In the genomic region with DNA sequence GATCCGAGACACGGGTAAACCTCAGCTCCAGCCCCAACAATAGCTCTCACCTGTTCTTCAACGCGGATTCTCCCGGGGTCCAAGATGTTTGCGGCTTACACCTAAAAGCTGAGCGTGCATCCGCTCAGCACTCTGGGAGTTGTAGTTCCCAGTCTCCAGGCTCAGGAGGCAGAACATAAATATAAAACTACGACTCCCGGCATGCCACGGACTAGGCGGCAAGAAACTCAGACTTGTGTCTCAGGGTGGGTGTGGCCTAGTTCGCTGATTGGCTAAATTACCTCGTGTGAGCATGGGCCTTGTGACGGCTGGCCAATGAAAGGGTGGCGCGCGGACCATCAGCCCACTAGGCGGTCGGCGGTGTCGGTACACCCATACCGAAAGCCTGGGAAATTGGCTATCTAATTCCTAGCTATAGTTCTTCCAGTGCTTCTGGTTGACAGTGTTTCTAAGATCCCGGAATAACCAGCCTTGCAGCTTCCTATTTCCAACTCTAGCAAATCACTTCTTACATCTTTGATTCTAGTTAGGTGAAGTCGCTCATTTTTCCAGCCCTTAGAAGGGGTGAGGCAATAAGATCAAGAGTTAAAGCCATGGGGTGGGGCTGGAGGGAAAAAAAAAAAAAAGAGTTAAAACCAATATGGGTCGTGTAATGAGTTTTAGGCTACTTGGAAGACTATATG, we compare ENCODE assay signal across 8 mouse cellular contexts. TPM values are rescaled to one million over a fixed set of nuclear protein-coding genes. Genes with fewer than 3 reads are reported as not detected.
DNase-seq lines count a peak whose midpoint lies in the region; ATAC-seq and TF ChIP-seq lines count a peak whose summit lies in the region.

Gene Fdps, minus strand, starts transcription at position 148 of the 683 bp plus-strand sequence.

- peaks cover 40% of the 10 kb centered on the region for H3K36me3 ChIP-seq in E14TG2a.4 (ENCODE audit: insufficient read depth, low read length)
- peaks cover 26% of the 10 kb centered on the region for H3K36me3 ChIP-seq in forebrain, embryonic 12.5 days (replicated peaks)
- peaks cover 11% of the 10 kb centered on the region for H3K36me3 ChIP-seq in heart, postnatal 0 days (replicated peaks; ENCODE audit: control insufficient read depth, insufficient read depth, low read length)
- H3K36me3 ChIP-seq in liver, embryonic 16.5 days (ENCODE audit: control insufficient read depth, insufficient read depth) = peaks cover 8% of the 10 kb centered on the region
- peaks cover 33% of the 10 kb centered on the region for H3K36me3 ChIP-seq in neural tube, embryonic 13.5 days
- no peaks in the 10 kb centered on the region for H3K36me3 ChIP-seq in testis, adult 2 months (ENCODE audit: control insufficient read depth, insufficient read depth, low read length)

- peaks cover 38% of the 10 kb centered on the region for H3K4me1 ChIP-seq in E14TG2a.4 (replicated peaks; ENCODE audit: low read depth, low read length)
- peaks cover 36% of the 10 kb centered on the region for H3K4me1 ChIP-seq in forebrain, embryonic 12.5 days
- peaks cover 9% of the 10 kb centered on the region for H3K4me1 ChIP-seq in heart, postnatal 0 days (ENCODE audit: control insufficient read depth, insufficient read depth)
- peaks cover 36% of the 10 kb centered on the region for H3K4me1 ChIP-seq in liver, embryonic 16.5 days (ENCODE audit: control insufficient read depth, low read depth, low read length)
- peaks cover 31% of the 10 kb centered on the region for H3K4me1 ChIP-seq in neural tube, embryonic 13.5 days (replicated peaks)
- peaks cover 9% of the 10 kb centered on the region for H3K4me1 ChIP-seq in testis, adult 2 months (ENCODE audit: control insufficient read depth, insufficient read depth, low read length)

- peak; percentile 99 for DNase-seq in c-Kit-positive CD71-positive TER-119-positive erythroid progenitor cells, embryonic 14.5 days (ENCODE audit: low spot score)
- DNase-seq in heart, postnatal 0 days (ENCODE audit: low spot score) = peak; percentile 99
- DNase-seq in kidney, postnatal 4 days = peak; percentile 94 to 97

- TF ChIP-seq EP300 in heart, postnatal 0 days (IDR thresholded peaks at IDR 0.05; ENCODE audit: low read depth) = no peak

- peak; percentile 50; the same call in 1 of the 2 replicates for TF ChIP-seq POLR2A in testis, adult 2 months (IDR thresholded peaks at IDR 0.05; ENCODE audit: control insufficient read depth, low read depth, low read length)

- TF ChIP-seq CTCF in E14TG2a.4 (conservative IDR thresholded peaks at IDR 0.05; ENCODE audit: low read length) = no peak
- no peak for TF ChIP-seq CTCF in heart, postnatal 0 days (IDR thresholded peaks at IDR 0.05; ENCODE audit: low read depth)
- no peak for TF ChIP-seq CTCF in testis, adult 2 months (IDR thresholded peaks at IDR 0.05; ENCODE audit: control insufficient read depth, insufficient read depth, insufficient replicate concordance, low read depth, low read length)

- H3K27ac ChIP-seq in forebrain, embryonic 12.5 days = peak within 1 kb of the TSS; percentile 83
- no peak within 1 kb of the TSS for H3K27ac ChIP-seq in heart, postnatal 0 days (ENCODE audit: low read depth)
- peak within 1 kb of the TSS; percentile 83 for H3K27ac ChIP-seq in liver, embryonic 16.5 days (ENCODE audit: low read length)
- H3K27ac ChIP-seq in neural tube, embryonic 13.5 days (replicated peaks) = peak within 1 kb of the TSS; percentile 85
- peak within 1 kb of the TSS; percentile 61 for H3K27ac ChIP-seq in testis, adult 2 months (ENCODE audit: control insufficient read depth, insufficient read depth, low read depth, low read length)

- peak within 1 kb of the TSS; percentile 91 for H3K4me3 ChIP-seq in E14TG2a.4 (replicated peaks; ENCODE audit: low read length)
- H3K4me3 ChIP-seq in forebrain, embryonic 12.5 days (replicated peaks) = peak within 1 kb of the TSS; percentile 79
- peak within 1 kb of the TSS; percentile 74 for H3K4me3 ChIP-seq in heart, postnatal 0 days (ENCODE audit: low read depth, low read length)
- H3K4me3 ChIP-seq in liver, embryonic 16.5 days (ENCODE audit: low read depth, low read length) = peak within 1 kb of the TSS; percentile 75
- peak within 1 kb of the TSS; percentile 69 for H3K4me3 ChIP-seq in neural tube, embryonic 13.5 days
- peak within 1 kb of the TSS; percentile 86 for H3K4me3 ChIP-seq in testis, adult 2 months (ENCODE audit: control insufficient read depth, low read depth, low read length)

- peak within 1 kb of the TSS; percentile 80 for H3K9ac ChIP-seq in forebrain, embryonic 12.5 days
- H3K9ac ChIP-seq in heart, postnatal 0 days (replicated peaks; ENCODE audit: low read depth, low read length) = peak within 1 kb of the TSS; percentile 43
- H3K9ac ChIP-seq in liver, embryonic 16.5 days (ENCODE audit: low read depth, low read length) = peak within 1 kb of the TSS; percentile 71
- peak within 1 kb of the TSS; percentile 77 for H3K9ac ChIP-seq in neural tube, embryonic 13.5 days

- H3K9me3 ChIP-seq in E14TG2a.4 (ENCODE audit: low read length) = no peaks in the 10 kb centered on the region
- H3K9me3 ChIP-seq in forebrain, embryonic 12.5 days = no peaks in the 10 kb centered on the region
- no peaks in the 10 kb centered on the region for H3K9me3 ChIP-seq in heart, postnatal 0 days (replicated peaks; ENCODE audit: control insufficient read depth, low read length)
- no peaks in the 10 kb centered on the region for H3K9me3 ChIP-seq in liver, embryonic 16.5 days (replicated peaks; ENCODE audit: control insufficient read depth, low read length)
- H3K9me3 ChIP-seq in neural tube, embryonic 13.5 days = no peaks in the 10 kb centered on the region

- WGBS in forebrain, embryonic 12.5 days = under 1% methylated on average over 26 of the region's 26 CpGs
- WGBS in heart, postnatal 0 days = 0% methylated on average over 26 of the region's 26 CpGs
- under 1% methylated on average over 26 of the region's 26 CpGs for WGBS in liver, embryonic 16.5 days (ENCODE audit: insufficient replicate concordance)
- under 1% methylated on average over 26 of the region's 26 CpGs for WGBS in neural tube, embryonic 13.5 days

- peak; percentile 100 for ATAC-seq in forebrain, embryonic 12.5 days (ENCODE audit: low FRiP score)
- peak; percentile 100 for ATAC-seq in heart, postnatal 0 days (ENCODE audit: insufficient read depth, low read depth)
- ATAC-seq in liver, embryonic 16.5 days (ENCODE audit: low read depth) = peak; percentile 98
- ATAC-seq in neural tube, embryonic 13.5 days (ENCODE audit: low read depth) = peak; percentile 99

- no peaks in the 10 kb centered on the region for H3K27me3 ChIP-seq in E14TG2a.4 (ENCODE audit: insufficient read depth, low read length)
- H3K27me3 ChIP-seq in forebrain, embryonic 12.5 days = no peaks in the 10 kb centered on the region
- no peaks in the 10 kb centered on the region for H3K27me3 ChIP-seq in heart, postnatal 0 days (ENCODE audit: control insufficient read depth, insufficient read depth, low read length)
- no peaks in the 10 kb centered on the region for H3K27me3 ChIP-seq in liver, embryonic 16.5 days (ENCODE audit: control insufficient read depth, insufficient read depth, low read depth, low read length)
- no peaks in the 10 kb centered on the region for H3K27me3 ChIP-seq in neural tube, embryonic 13.5 days
- no peaks in the 10 kb centered on the region for H3K27me3 ChIP-seq in testis, adult 2 months (ENCODE audit: control insufficient read depth, insufficient read depth, low read length)

- peak within 1 kb of the TSS; percentile 89 for H3K4me2 ChIP-seq in forebrain, embryonic 12.5 days
- peak within 1 kb of the TSS; percentile 83 for H3K4me2 ChIP-seq in heart, postnatal 0 days (ENCODE audit: low read depth, low read length)
- peak within 1 kb of the TSS; percentile 78 for H3K4me2 ChIP-seq in liver, embryonic 16.5 days (ENCODE audit: low read depth, low read length)
- peak within 1 kb of the TSS; percentile 91 for H3K4me2 ChIP-seq in neural tube, embryonic 13.5 days

RNA-seq across cellular contexts. Expression of gene Fdps, which starts in this region (rescaled TPM):
- 292 and 322 TPM in 2 replicates for polyA plus RNA-seq in forebrain, embryonic 12.5 days (2016; fragmentation: Nextera tagmentation; extraction: Ambion mirVana)
- 111 and 131 TPM in 2 replicates for total RNA-seq in heart, postnatal 0 days (2014; rRNA removed; ENCODE audit: low replicate concordance)
- 72.8 and 81.1 TPM in 2 replicates for polyA plus RNA-seq in heart, postnatal 0 days (2015; fragmentation: Nextera tagmentation; extraction: Ambion mirVana)
- 375 and 379 TPM in 2 replicates for polyA plus RNA-seq in liver, embryonic 16.5 days (2015; fragmentation: Nextera tagmentation; extraction: Ambion mirVana)
- polyA plus RNA-seq in neural tube, embryonic 13.5 days (2015; fragmentation: Nextera tagmentation; extraction: Ambion mirVana) = 329 and 357 TPM in 2 replicates
- 109 and 114 TPM in 2 replicates for polyA plus RNA-seq in testis, adult 2 months (2012; rRNA removed)
